In genomic region chr10:122551586-122551985, GRCm38 (mm10) we compare ENCODE assay signal across 19 mouse cellular contexts.
"Had no signal": no experiment of that assay in that cellular context is flagged by ENCODE, and none has a peak within 500 bp of the region (broad histone marks: within the 10 kb centered on the region; RNA-seq: fewer than 3 reads in every experiment).

No protein-coding gene starts in this region.

- H3K27me3 ChIP-seq: lung, embryonic 15.5 days; megakaryocyte, embryonic 14.5 days; midbrain, embryonic 13.5 days; neural tube, embryonic 13.5 days; neural tube, embryonic 15.5 days had no signal

- H3K4me3 ChIP-seq: lung, embryonic 15.5 days; megakaryocyte, embryonic 14.5 days; midbrain, embryonic 13.5 days; midbrain, embryonic 15.5 days; myocyte; neural tube, embryonic 13.5 days; neural tube, embryonic 15.5 days had no signal

- ATAC-seq: lung, postnatal 0 days; midbrain, embryonic 13.5 days; midbrain, embryonic 15.5 days had no signal

- H3K36me3 ChIP-seq: lung, embryonic 15.5 days; midbrain, embryonic 13.5 days; midbrain, embryonic 15.5 days; neural tube, embryonic 13.5 days; neural tube, embryonic 15.5 days had no signal

- DNase-seq: lung, adult 2 months; lung, postnatal 14 days; lung, postnatal 36 days; retina, postnatal 1 day; right cerebral cortex, adult 18-20 months; right cerebral cortex, postnatal 25 days; right cerebral cortex, postnatal 4 days; spleen, adult 18-20 months; thymus, adult 18-20 months; thymus, postnatal 14 days; thymus, postnatal 36 days had no signal
